Mouse (Mus musculus): ENCODE results near the gene Lyrm9.

The Lyrm9 gene

DNA sequence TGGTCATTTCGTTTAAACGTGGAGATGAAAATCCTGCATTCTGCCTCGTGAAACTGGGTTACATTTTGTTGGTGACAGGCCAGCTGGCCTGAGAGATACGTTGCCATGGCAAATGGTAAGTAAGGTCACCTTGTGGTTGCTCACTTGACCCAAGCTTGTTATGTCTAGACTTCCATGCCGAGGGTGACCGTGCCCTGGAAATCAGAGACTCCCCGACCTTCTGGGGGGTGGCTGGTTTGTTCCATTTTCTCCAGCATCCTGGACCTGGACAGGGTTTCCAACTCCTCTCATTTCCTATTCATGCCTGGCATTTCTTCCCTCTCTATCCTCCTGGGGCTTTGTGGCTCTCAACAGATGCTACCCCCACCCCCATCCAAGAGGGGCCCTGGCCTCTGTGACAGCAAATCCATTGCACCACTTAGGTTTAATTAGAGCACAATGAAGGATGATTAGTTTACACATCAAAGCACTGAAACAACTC lies 11.9 kb upstream of the Lyrm9 start:
- no peak for DNase-seq (ENCODE audit: low spot score in 2 of 2)

DNA sequence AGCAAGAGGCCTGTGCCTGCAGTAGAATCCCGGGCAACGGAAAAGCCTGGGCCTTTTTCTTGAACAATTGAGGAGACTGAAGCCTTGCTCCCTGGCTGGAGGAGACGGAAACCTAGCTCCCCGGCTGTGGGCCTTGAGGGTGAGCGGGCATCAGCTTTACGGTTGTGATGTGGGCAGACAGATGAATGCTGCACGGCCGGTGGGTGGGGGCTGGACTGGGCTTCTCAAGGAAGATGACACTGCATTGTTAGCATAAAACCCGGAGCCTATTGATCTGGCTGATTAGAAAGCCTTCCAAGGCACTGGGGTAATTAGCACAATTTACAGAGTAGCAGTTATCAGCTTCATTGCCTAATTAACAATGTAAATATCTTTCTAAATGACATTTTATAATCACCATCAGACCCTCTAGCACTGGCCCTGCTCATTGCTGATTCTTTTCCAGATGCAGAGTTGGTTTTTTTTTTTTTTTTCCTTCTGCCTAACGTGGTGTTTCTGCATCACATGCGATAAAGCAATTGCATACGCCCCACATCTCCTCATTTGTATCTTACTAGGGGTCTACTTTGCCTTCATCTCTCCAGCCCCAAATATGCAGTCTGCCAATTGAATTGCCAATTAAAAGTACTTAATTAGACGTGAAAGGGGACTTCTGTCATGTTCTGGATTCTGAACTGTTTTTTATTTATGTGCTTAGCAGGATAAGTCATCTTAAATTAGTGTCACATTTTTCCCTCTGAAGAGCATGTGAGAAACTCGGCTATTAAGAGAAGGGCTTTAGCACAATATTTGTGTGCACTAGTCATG lies 10.2 kb upstream of the Lyrm9 start:
- no peak for DNase-seq (ENCODE audit: low spot score in 2 of 2)

DNA sequence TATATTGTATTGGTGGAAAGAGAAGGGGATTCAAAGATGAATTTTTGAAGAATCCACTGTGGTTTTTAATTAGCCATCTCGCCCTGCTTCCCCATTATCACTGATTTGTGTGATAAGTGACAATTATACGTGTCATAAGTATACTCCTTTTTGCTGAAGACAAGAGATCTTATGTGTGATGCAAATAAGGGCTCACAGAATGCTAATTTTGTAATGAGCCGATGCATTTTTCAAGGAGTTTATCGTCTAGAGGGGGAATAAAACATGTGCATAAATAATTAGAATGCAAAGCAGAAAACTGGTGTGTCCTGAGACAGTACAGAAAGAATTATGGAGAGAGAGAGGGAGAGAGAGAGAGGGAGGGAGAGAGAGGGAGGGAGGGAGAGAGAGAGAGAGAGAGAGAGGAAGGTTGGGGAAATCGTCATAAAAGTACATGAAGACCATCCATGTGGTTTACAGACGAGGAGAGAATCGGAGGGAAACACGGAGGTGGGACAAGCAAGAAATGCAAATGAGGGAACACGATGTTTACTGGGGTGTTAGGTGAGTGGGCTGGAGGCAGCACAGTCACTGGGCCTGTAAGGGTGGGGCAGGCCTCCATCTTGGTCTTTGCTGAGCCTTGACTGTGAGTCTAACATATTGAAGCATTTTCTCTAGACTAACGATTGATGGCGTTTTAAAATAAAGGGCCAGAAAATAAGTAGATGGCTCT lies 8.9 kb upstream of the Lyrm9 start:
- no peak for DNase-seq (ENCODE audit: low spot score in 2 of 2)

DNA sequence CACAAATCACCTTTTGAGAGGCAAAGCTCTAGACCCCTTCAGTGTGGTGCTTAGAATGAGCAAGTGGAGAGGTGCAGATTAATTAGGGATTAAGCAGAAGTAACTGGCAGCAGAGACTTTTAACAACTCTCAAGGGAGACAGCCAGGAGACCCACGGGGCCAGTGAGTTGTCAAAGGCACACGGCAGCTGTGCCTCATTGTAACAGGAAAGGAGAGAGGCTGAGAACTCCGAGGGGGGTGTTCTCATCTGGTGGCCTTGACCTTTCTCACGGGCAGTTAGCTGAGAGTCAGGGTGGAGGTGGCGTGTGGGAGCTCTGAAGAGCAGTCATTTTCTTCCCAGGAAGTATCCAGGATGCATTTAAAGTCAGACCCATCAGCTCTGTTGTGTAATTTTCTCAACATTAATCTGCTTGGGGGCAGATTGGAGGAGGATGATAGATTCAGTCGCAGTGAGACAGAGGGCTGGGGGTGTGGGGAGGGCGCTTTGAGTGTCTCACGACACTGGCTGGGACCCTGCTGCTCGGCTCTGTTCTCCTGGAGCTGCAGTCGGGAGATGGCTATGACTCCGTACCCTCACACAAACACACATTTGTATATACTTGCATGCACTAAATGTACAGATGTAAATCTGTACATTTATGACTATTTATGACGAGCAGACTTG lies 5.9 kb upstream of the Lyrm9 start:
- DNase-seq (ENCODE audit: low spot score in 2 of 2): peak in 1 of 2 experiments; percentile 13

DNA sequence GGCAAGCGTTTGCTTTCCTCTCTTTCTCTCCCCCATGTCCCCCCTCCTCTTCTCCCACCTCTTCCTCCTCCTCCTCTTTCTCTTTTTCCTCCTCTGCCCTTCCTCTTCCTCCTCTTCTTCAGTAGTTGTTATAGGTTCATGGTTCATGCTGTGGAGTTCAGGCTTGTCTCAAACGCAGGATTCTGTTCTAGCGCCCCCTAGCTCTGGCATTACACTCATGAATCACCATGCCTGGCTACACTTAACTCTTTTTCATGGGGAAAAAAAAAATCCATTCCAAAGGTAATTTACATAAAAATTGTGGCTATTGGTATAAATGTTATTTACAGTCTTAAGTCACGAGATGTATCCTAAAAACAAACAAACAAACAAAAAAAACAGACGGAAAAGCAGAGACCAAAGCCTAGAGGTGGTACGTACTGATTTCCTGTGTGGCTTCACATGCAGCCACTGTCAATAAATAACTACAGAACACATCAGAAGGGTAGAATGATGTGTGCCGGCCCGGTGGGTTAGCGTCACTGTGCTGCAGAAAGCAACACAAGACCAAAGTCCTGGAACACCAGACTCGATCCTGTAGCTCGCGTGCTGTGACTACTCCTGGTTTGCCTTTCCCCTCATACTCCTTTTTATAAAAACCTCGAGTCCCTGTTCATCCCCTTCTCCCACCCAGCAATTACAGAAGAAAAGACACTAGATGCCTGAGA lies 3.4 kb upstream of the Lyrm9 start:
- DNase-seq (ENCODE audit: low spot score in 2 of 2): peak in 1 of 2 experiments; percentile 49

DNA sequence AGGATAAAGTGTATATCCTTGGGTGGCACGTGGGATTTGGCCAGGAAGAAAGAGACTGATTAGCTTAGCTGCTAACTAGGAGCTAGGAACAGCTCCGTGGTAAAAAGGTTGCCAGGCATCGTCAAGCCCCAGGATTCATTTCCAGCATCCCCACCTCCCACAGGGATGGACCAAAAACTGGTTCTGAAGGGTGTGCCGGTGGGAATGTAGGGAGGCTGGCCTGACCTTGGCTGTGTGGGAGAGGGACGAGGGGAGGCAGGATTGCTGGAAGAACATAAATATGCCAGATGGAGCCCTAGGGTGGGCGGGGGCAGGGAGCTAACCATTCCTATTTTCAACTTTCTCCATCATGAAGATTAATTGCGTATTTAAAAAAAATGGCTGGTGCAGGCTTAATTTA lies 1.2 kb downstream of the Lyrm9 start:
- DNase-seq (ENCODE audit: low spot score in 2 of 2): peak in 1 of 2 experiments; percentile 40

DNA sequence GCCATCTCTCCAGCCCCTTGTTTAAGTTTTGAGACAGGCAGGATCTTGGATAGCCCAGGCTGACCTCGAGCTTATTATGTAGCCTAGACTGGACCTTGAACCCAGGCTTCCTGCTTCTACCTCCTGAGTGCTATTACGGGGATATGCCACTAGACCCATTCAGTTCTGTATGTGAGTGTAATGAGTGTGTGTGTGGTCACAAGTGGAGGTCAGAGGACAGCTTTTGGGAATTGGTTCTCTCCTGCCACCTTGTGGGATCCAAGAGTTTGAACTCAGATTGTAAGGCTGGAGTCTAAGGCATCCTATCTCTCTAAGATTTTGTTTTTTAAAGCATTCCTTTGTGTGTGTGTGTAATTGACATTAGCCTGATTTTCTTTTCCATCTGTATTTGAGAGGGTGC lies 2.0 kb downstream of the Lyrm9 start:
- peak in 1 of 2 experiments; percentile 29 for DNase-seq (ENCODE audit: low spot score in 2 of 2)

DNA sequence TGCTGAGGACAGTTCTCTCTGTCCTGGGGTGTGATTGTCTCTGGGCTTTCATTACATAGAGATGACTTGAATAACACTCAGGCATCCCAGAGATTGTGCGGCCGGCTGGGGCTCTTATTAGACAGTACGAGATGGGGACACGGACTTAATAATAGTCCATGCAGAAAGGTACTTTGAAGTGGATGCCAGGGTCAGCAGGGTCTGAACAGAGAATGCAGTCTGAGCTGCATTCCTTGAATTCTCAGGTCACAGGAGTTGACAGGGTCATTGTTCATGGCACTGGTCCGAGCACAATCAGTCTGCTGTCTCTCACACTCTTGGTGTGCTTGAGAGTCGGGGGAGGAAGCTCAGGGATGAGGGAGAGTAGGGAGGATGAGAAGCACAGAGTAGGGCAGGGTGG lies 3.0 kb downstream of the Lyrm9 start:
- DNase-seq (ENCODE audit: low spot score in 2 of 2): no peak

DNA sequence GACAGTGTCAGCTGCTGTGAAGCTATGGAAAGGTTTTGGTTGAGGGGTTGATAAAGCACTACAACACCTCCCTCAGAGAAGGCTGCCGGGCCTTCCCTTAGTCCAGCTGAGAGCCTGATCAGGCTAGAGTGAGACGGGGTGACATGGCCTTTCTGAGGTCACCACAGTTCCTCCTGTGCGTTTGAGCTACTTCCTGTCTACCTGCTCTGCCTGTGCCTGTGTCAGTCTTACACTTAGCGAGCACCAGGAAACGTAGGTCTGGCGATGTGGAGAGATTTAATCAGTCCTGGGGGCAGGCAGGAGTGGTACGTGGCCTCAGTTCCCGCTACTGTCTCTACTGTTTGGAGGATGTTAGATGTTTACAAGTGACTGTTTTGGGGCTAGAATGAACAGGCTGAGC lies 3.8 kb downstream of the Lyrm9 start:
- DNase-seq (ENCODE audit: low spot score in 2 of 2): no peak

DNA sequence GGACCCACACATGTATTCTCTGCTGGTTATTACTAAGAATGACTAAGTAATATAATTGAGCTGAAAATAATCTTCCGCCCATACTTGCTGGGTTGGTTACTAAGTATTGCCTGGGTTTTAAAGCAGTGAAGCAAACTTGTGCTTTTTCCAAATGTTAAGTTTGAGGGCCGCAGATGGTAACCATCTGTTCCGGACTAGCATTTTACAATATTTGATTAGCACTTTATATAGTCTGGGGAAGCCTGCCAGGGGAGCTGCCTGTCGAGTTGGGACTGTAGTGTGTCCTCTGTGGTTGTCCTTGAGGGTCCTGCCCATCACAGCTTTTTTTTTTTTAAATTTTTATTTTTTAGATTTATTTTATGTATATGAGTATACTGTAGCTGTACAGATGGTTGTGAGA lies 5.3 kb downstream of the Lyrm9 start:
- DNase-seq (ENCODE audit: low spot score in 2 of 2): peak; percentile 60 to 87

DNA sequence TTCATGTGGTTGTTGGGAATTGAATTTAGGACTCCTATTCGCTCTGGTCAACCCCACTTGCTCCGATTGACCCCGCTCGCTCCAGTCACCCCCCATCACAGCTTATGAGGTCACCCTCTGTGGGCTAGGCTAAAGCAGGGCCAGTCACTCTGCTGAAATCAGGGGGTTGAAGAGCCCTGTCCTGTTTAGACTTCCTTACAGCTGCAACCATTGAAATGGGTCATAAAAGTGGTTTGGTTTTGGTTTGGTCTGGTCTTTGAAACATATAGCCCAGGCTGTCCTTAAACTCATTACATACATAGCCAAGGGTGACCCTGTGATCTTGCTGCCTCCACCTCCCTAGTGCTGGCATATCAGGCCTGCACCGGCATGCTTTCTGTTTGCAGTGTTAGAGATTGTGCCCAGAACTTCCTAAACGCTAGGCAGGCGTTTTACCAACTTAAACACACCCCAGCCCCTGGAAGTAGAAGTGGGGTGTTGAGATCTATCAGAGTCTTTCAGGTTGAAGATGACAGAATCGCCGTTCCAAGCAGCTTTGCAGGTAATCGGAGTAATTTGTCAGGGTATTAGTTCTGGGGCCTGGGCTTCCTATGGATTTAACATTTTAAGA lies 5.8 kb downstream of the Lyrm9 start:
- no peak for DNase-seq (ENCODE audit: low spot score in 2 of 2)

DNA sequence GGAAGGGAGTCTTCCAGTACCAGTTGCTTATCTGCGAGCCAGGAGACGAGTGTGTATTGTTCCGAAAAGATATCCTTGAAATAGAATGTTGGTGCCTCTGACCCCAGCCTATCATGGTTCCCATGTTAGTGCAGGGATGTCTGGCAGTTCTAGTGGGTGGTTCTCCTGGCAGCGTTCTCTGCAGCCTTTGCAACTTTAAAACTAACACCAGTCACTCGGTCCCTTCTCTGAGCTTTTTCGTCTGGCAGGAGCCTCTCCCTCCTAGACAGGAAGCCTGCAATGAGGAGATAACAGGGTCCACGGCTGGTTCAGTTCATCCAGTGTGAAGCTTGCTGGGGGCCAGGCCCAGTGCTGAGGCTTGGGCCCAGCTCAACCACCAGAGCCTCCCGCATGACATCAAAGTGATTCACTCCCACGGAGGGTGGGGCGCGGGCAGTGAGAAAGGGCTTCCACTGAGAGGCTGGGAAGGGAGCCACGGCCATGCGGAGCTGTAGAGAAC lies 6.5 kb downstream of the Lyrm9 start:
- DNase-seq (ENCODE audit: low spot score in 2 of 2): no peak

DNA sequence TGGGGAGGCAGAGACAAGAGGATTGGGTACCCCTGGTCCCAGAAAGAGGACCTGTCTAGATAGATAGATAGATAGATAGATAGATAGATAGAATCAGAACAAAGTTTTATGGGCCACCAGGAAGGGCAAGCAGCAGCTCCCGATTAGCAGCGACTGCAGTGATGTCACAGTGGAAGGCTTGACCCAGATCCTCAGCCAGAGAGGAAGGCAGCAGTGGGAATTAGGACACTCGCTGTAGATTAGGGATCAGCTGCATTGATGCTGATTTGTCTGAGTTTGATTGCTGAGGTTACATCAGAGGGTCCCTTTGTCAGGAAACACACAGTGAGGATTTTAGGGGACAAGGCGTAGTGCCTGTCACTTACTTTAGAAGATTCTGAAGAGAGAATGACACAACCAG lies 10.1 kb downstream of the Lyrm9 start:
- no peak for DNase-seq (ENCODE audit: low spot score in 2 of 2)

DNA sequence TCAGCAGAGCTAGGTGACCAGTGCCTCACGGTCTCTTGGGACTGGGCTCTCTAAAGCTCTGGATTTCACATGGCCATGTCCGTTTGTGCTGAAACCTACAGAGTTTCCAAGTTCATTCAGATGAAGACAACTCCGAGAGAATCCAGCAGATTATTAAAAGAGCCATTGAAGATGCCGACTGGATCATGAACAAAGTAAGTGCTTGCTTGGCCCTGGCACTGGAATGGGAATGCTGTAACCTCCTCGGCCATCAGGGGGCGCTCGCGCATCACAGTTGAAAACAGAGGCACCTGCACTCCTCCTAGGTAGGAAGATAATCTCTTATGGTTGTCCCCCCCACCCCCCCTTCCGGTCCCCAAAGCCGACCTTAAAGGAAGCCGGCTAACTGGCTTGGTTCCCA lies 11.6 kb downstream of the Lyrm9 start:
- DNase-seq (ENCODE audit: low spot score in 2 of 2): peak; percentile 69 to 77

DNA sequence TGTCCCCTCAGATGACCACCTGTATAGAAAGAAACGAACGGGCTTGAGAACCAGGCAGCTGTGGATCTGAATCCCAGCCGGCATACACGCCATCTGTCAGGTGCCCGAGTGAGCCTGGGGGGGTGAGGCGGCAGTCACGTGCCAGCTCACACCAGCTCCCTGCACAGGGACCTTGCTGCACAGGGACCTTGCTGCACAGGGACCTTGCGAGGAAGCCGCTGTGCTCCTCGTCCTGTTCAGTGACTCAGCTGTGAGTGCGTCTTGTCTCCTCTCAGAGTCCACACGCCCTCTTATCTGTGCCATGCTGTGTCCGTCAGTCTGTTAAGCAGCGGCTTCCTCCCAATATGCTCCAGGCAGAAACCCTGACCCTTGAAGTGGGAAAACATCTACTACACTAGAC lies 13.1 kb downstream of the Lyrm9 start:
- no peak for DNase-seq (ENCODE audit: low spot score in 2 of 2)

DNA sequence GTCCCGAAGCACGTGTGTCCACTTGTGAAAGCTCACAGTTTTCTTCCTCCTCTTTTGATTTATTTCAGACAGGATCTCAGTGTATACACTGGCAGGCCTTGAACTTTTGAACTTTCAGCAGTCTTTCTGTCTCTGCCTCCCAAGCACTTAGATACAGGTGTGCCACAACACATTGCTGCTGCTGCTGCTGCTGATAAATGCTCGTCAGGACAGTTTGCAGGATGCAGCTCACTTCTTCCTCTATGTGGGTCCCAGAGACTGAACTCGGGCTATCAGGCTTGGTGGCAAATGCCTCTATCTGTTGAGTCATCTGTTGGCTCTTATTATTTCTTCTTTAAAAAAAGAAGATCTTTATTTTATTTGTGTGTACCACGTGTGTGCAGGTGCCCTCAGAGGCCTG lies 13.8 kb downstream of the Lyrm9 start:
- no peak for DNase-seq (ENCODE audit: low spot score in 2 of 2)

DNA sequence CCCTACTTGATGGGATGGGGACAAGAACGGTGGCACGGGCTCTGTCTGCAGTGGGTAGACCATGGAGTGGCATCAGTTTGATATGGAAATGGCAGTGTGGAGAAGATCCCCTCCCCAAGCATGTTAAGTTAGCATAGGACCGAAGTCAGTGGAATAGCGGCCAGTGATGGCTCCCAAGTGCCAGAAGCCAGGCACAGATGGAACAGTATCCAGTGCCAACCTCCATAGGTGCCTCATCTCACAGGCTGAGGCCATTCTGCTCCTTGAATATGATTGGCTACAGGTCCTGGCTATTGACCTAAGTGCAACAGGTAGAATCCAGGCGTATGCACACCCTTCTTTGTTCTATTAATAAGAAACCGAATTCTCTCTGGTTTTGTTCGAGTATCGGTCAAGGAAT lies 15.6 kb downstream of the Lyrm9 start:
- no peak for DNase-seq (ENCODE audit: low spot score in 2 of 2)

DNA sequence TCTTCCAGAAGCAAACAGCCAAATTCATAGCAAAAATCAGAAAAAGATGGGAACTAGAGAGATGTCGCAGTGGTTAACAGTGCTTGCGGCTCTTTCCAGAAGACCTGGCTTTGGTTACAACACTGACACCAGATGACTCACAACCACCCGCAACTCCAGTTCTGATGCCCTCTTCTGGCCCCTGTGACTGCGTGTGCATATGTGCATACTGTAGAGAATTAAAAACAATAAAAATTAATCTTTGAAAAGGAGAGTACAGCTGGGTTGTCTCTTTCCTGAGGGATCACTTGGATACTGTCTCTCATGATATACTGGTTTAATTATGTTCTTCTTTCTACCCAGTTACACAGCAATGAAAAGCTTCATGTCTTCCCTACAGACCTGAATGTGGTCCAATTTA lies 20.2 kb downstream of the Lyrm9 start:
- no peak for DNase-seq (ENCODE audit: low spot score in 2 of 2)

DNA sequence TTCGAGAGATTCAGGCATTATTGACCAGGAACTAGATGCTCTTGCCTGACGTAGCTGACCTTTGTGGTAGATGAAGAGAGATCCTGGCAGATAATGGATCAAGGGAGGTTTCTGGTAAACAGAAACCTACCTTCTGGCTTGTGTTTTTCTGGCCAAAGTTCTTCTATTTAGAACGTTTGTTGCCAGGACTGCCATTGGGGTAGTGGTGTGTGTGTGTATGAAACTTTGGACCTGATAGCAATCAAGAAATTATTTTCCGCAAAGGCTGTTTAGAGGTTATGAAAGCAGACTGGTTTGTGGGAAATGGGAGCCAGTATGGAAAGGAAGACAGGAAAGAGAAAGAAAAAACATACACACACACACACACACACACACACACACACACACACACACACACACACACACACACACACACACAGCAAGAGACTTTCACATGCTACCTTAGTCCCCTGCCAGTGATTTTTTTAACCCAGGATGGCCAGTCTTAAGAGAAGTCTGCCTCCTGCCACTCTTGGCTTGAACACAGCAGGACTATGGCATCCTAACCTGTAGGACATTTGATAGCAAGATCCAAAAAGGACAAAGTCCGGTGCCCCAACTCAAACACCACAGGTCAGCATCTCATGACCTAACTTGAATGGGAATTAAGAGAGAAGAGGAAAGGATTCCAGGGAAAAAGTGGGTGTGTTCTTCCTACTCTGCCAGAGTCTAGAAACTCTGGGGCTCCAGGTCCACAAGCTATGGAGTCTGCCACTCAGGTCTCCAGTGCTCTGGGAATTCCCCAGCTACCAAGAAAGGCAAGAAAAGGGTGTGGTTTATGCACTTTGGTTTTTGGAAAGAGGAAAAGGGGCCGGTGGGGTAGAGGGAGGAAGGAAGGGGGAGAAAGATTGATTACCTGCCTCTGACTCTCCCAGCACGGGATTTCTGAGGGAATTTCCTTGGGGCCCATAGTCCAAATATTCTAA lies 21.8 kb downstream of the Lyrm9 start:
- no peak for DNase-seq (ENCODE audit: low spot score in 2 of 2)

DNA sequence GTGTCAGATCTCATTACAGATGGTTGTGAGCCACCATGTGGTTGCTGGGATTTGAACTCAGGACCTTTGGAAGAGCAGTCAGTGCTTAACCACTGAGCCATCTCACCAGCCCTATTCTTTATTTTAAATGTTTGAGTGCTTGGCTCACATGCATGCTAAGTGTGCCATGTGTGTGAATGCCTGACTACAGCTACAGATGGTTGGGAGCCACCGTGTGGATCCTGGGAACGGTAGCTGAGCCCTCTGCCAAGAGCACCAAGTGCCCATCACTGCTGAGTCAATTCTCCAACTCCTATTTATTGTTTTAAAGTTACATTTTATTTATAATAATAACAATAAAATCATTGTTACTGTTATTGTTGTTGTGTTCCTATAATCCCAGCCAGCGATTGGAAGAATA lies 23.5 kb downstream of the Lyrm9 start:
- DNase-seq (ENCODE audit: low spot score in 2 of 2): no peak

Measured in frontal cortex, postnatal 36 days (tissue).